Mouse (Mus musculus): ENCODE results near the gene Ufm1. TPM values are rescaled to one million over a fixed set of nuclear protein-coding genes. Genes with fewer than 3 reads are reported as not detected.

Gene Ufm1
- not detected in 2 replicates for polyA plus RNA-seq (2012; ENCODE audit: insufficient read depth, insufficient read length, low replicate concordance, missing spikeins)

- H3K4me3 ChIP-seq (ENCODE audit: insufficient read depth, low read depth, low read length) = peak within 1 kb of the TSS; percentile 64
- TF ChIP-seq POLR2A (IDR thresholded peaks at IDR 0.05; ENCODE audit: insufficient read depth, low read depth, low read length) = peak; percentile 42; the same call in 1 of the 2 replicates
- no peak for TF ChIP-seq CTCF (IDR thresholded peaks at IDR 0.05; ENCODE audit: insufficient read depth, low read depth, low read length)
- under 1% methylated on average over 58 of the region's 58 CpGs for WGBS
- peaks cover 3% of the 10 kb centered on the region for H3K4me1 ChIP-seq (ENCODE audit: control insufficient read depth, insufficient read depth, low read length)
- peak within 1 kb of the TSS; percentile 76 for H3K27ac ChIP-seq (ENCODE audit: insufficient read depth, low read depth, low read length)
Observed at GRCm38 (mm10) chr3:53863383-53864220, at the start of gene Ufm1. TSS of gene Ufm1 (minus strand) at chr3:53863830.

- WGBS = 61% methylated on average over 12 of the region's 12 CpGs
- H3K4me3 ChIP-seq (ENCODE audit: insufficient read depth, low read depth, low read length) = no peak overlapping the region
- H3K4me1 ChIP-seq (ENCODE audit: control insufficient read depth, insufficient read depth, low read length) = peaks cover 2% of the 10 kb centered on the region; the same call in 1 of the 2 replicates
- H3K27ac ChIP-seq (ENCODE audit: insufficient read depth, low read depth, low read length) = no peak overlapping the region
- TF ChIP-seq POLR2A (IDR thresholded peaks at IDR 0.05; ENCODE audit: insufficient read depth, low read depth, low read length) (no peak), CTCF (IDR thresholded peaks at IDR 0.05; ENCODE audit: insufficient read depth, low read depth, low read length) (no peak)
Observed at GRCm38 (mm10) chr3:53890619-53891540, 27.2 kb upstream of the Ufm1 start.

- WGBS = 87% methylated on average over 1 of the region's 1 CpGs
- H3K4me3 ChIP-seq (ENCODE audit: insufficient read depth, low read depth, low read length) = no peak overlapping the region
- no peak for TF ChIP-seq CTCF (IDR thresholded peaks at IDR 0.05; ENCODE audit: insufficient read depth, low read depth, low read length)
- TF ChIP-seq POLR2A (IDR thresholded peaks at IDR 0.05; ENCODE audit: insufficient read depth, low read depth, low read length) = no peak
- H3K27ac ChIP-seq (ENCODE audit: insufficient read depth, low read depth, low read length) = no peak overlapping the region
- H3K4me1 ChIP-seq (ENCODE audit: control insufficient read depth, insufficient read depth, low read length) = no peaks in the 10 kb centered on the region
Observed at GRCm38 (mm10) chr3:53871596-53871995, 8.0 kb upstream of the Ufm1 start.

GRCm38 (mm10) chr3:53870482-53870881 lies 6.9 kb upstream of the Ufm1 start:
- Histone ChIP-seq H3K4me1 (ENCODE audit: control insufficient read depth, insufficient read depth, low read length) (no peaks in the 10 kb centered on the region), H3K27ac (ENCODE audit: insufficient read depth, low read depth, low read length) (no peak overlapping the region), H3K4me3 (ENCODE audit: insufficient read depth, low read depth, low read length) (no peak overlapping the region)
- TF ChIP-seq CTCF (IDR thresholded peaks at IDR 0.05; ENCODE audit: insufficient read depth, low read depth, low read length) = no peak
- no peak for TF ChIP-seq POLR2A (IDR thresholded peaks at IDR 0.05; ENCODE audit: insufficient read depth, low read depth, low read length)
- 89% methylated on average over 6 of the region's 6 CpGs for WGBS

- no peak overlapping the region for H3K27ac ChIP-seq (ENCODE audit: insufficient read depth, low read depth, low read length)
- H3K4me3 ChIP-seq (ENCODE audit: insufficient read depth, low read depth, low read length) = no peak overlapping the region
- TF ChIP-seq POLR2A (IDR thresholded peaks at IDR 0.05; ENCODE audit: insufficient read depth, low read depth, low read length) = no peak
- TF ChIP-seq CTCF (IDR thresholded peaks at IDR 0.05; ENCODE audit: insufficient read depth, low read depth, low read length) = no peak
- 61% methylated on average over 1 of the region's 1 CpGs for WGBS
- H3K4me1 ChIP-seq (ENCODE audit: control insufficient read depth, insufficient read depth, low read length) = no peaks in the 10 kb centered on the region
Observed at GRCm38 (mm10) chr3:53869263-53869662, 5.6 kb upstream of the Ufm1 start.

- no peak for TF ChIP-seq CTCF (IDR thresholded peaks at IDR 0.05; ENCODE audit: insufficient read depth, low read depth, low read length)
- TF ChIP-seq POLR2A (IDR thresholded peaks at IDR 0.05; ENCODE audit: insufficient read depth, low read depth, low read length) = no peak
- no peaks in the 10 kb centered on the region for H3K4me1 ChIP-seq (ENCODE audit: control insufficient read depth, insufficient read depth, low read length)
- H3K4me3 ChIP-seq (ENCODE audit: insufficient read depth, low read depth, low read length) = no peak overlapping the region
- WGBS = 91% methylated on average over 4 of the region's 4 CpGs
- H3K27ac ChIP-seq (ENCODE audit: insufficient read depth, low read depth, low read length) = no peak overlapping the region
Observed at GRCm38 (mm10) chr3:53868212-53868611, 4.6 kb upstream of the Ufm1 start.

DNA sequence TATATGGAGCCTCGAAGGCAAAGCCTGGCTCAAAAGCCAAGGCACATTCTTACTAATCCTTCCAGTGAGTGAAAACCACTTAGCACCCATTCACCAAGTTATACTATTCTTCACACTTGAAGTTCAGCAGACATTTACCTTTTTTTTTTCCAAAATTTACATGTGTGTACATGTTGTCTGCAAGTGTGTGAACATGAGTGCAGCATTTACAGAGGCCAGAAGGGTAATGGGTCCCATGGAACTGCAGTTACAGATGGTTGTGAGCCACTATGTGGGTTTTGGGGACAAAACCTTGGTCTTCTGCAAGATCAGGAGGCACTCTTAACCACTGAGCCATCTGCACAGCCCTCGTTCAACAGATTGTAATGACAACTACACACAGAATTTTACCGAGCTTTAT lies 8.8 kb downstream of the Ufm1 start:
- H3K4me3 ChIP-seq (ENCODE audit: insufficient read depth, low read depth, low read length) = no peak overlapping the region
- no peak overlapping the region for H3K27ac ChIP-seq (ENCODE audit: insufficient read depth, low read depth, low read length)
- H3K4me1 ChIP-seq (ENCODE audit: control insufficient read depth, insufficient read depth, low read length) = no peaks in the 10 kb centered on the region
- 80% methylated on average over 3 of the region's 3 CpGs for WGBS
- TF ChIP-seq POLR2A (IDR thresholded peaks at IDR 0.05; ENCODE audit: insufficient read depth, low read depth, low read length) (no peak), CTCF (IDR thresholded peaks at IDR 0.05; ENCODE audit: insufficient read depth, low read depth, low read length) (no peak)

DNA sequence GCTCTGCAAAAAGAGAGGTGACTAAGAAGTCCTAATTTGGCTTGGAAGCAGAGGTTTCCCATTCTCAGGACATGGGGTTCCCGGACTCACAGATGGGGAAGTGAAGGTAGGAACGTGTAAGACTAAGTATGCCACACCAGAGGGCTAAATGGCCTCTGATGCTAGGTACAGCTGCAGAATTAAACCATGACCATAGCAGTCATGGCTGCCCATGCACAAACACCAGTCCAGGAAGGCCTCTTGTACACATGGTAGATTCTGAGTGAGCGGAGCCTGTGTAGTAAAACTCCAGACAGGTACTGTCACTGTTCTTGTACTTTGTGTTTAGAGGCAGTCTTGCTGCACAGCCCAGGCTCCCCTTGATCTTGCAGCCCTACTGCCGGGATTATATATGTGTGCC lies 9.4 kb downstream of the Ufm1 start:
- Histone ChIP-seq H3K27ac (ENCODE audit: insufficient read depth, low read depth, low read length) (no peak overlapping the region), H3K4me3 (ENCODE audit: insufficient read depth, low read depth, low read length) (no peak overlapping the region), H3K4me1 (ENCODE audit: control insufficient read depth, insufficient read depth, low read length) (no peaks in the 10 kb centered on the region)
- TF ChIP-seq CTCF (IDR thresholded peaks at IDR 0.05; ENCODE audit: insufficient read depth, low read depth, low read length) (no peak), POLR2A (IDR thresholded peaks at IDR 0.05; ENCODE audit: insufficient read depth, low read depth, low read length) (no peak)
- WGBS = 83% methylated on average over 4 of the region's 4 CpGs

All from olfactory bulb, adult 2 months (tissue).